Mouse (Mus musculus) embryonic facial prominence, embryonic 13.5 days (tissue): ENCODE measurements at regions not wholly inside any gene's neighbourhood (a gene's known extent, or its start where the extent isn't known, plus 50 kb on each side); places are given as distances from the start of the nearest gene placed in this dataset. TPM values are rescaled to one million over a fixed set of nuclear protein-coding genes. Genes with fewer than 3 reads are reported as not detected.

Experiments
- ATAC-seq: fragments of 200-750 bp; cut with Nextera tagmentation; 2 replicates; pipeline ENCODE4 v1.8.0; 2017; ENCODE audit warnings: low read depth; ENCODE audit not compliant: insufficient number of reproducible peaks, insufficient read depth, low FRiP score, low TSS enrichment
- H3K27ac ChIP-seq: fragments of 300-500 bp; sonication (generic); 2 replicates; pipeline ENCODE4 v1.5.1; 2015; ENCODE audit warnings: moderate library complexity, mild to moderate bottlenecking, inconsistent platforms
- H3K27me3 ChIP-seq: fragments of 300-500 bp; sonication (generic); 2 replicates; pipeline ENCODE4 v1.6.1; 2015; ENCODE audit warnings: mild to moderate bottlenecking, inconsistent platforms
- H3K36me3 ChIP-seq: fragments of 300-500 bp; sonication (generic); 2 replicates; pipeline ENCODE4 v1.6.1; 2015; ENCODE audit warnings: mild to moderate bottlenecking, inconsistent platforms
- H3K4me1 ChIP-seq: fragments of 300-500 bp; sonication (generic); 2 replicates; pipeline ENCODE4 v1.6.1; 2015; ENCODE audit warnings: inconsistent platforms
- H3K4me2 ChIP-seq: fragments of 300-500 bp; sonication (generic); 2 replicates; pipeline ENCODE4 v1.6.1; 2015; ENCODE audit warnings: moderate library complexity, mild to moderate bottlenecking, inconsistent platforms
- H3K4me3 ChIP-seq: fragments of 300-500 bp; sonication (generic); 2 replicates; pipeline ENCODE4 v1.5.1; 2015; ENCODE audit warnings: mild to moderate bottlenecking, inconsistent platforms
- H3K9ac ChIP-seq: fragments of 300-500 bp; sonication (generic); 2 replicates; pipeline ENCODE4 v1.6.1; 2015; ENCODE audit warnings: mild to moderate bottlenecking, inconsistent platforms
- H3K9me3 ChIP-seq: fragments of 300-500 bp; sonication (generic); 2 replicates; pipeline ENCODE4 v1.6.1; 2016; ENCODE audit warnings: inconsistent platforms
- WGBS: fragments of 180-500 bp; shearing (Covaris S2); methylation state at CpG from one replicate; pipeline ENCODE4 v1.1.7; 2015; ENCODE audit warnings: mixed read lengths; 5-methylcytosine and 5-hydroxymethylcytosine counted together
- microRNA-seq: library from miRNA; unstranded; fragments of <30 nt; microRNA quantifications from one replicate; pipeline ENCODE4, GENCODE M21; 2016

GRCm38 (mm10) chr13:90673079-90673478 lies 232.1 kb downstream of the Atp6ap1l start:
- H3K27ac ChIP-seq, result no peak overlapping the region

GRCm38 (mm10) chr13:90661567-90662141 lies 243.5 kb downstream of the Atp6ap1l start:
- Histone ChIP-seq H3K27ac (no peak overlapping the region), H3K36me3 (no peaks in the 10 kb centered on the region), H3K9ac (no peak overlapping the region), H3K9me3 (no peaks in the 10 kb centered on the region), H3K27me3 (no peaks in the 10 kb centered on the region), H3K4me3 (no peak overlapping the region), H3K4me2 (no peak overlapping the region), H3K4me1 (peaks cover 10% of the 10 kb centered on the region; the same call in 1 of the 2 replicates)
- WGBS, result 70% methylated on average over 3 of the region's 3 CpGs
- no peak for ATAC-seq

More at GRCm38 (mm10) chr13:90673079-90673478, 232.1 kb downstream of the Atp6ap1l start:
- Histone ChIP-seq H3K4me3 (no peak overlapping the region), H3K4me2 (no peak overlapping the region), H3K9me3 (no peaks in the 10 kb centered on the region), H3K36me3 (no peaks in the 10 kb centered on the region), H3K4me1 (no peaks in the 10 kb centered on the region), H3K27me3 (no peaks in the 10 kb centered on the region), H3K9ac (no peak overlapping the region)
- ATAC-seq, result no peak
- WGBS, result 90% methylated on average over 1 of the region's 1 CpGs

GRCm38 (mm10) chr13:90660950-90661349 lies 244.2 kb downstream of the Atp6ap1l start:
- no peak overlapping the region for H3K9ac ChIP-seq
- no peaks in the 10 kb centered on the region for H3K36me3 ChIP-seq
- H3K4me1 ChIP-seq, result peaks cover 10% of the 10 kb centered on the region; the same call in 1 of the 2 replicates
- no peak overlapping the region for H3K4me2 ChIP-seq
- no peak overlapping the region for H3K27ac ChIP-seq
- H3K9me3 ChIP-seq, result no peaks in the 10 kb centered on the region
- ATAC-seq, result no peak
- H3K4me3 ChIP-seq, result no peak overlapping the region
- H3K27me3 ChIP-seq, result no peaks in the 10 kb centered on the region
- 8% methylated on average over 3 of the region's 3 CpGs for WGBS

GRCm38 (mm10) chr13:90659087-90659486 lies 246.1 kb downstream of the Atp6ap1l start:
- Histone ChIP-seq H3K4me3 (no peak overlapping the region), H3K9ac (no peak overlapping the region), H3K27me3 (no peaks in the 10 kb centered on the region), H3K4me2 (no peak overlapping the region), H3K9me3 (no peaks in the 10 kb centered on the region), H3K4me1 (peaks cover 10% of the 10 kb centered on the region; the same call in 1 of the 2 replicates), H3K36me3 (no peaks in the 10 kb centered on the region), H3K27ac (no peak overlapping the region)
- 81% methylated on average over 5 of the region's 5 CpGs for WGBS
- no peak for ATAC-seq

GRCm38 (mm10) chr13:90646356-90646755 lies 258.8 kb downstream of the Atp6ap1l start:
- H3K27ac ChIP-seq, result no peak overlapping the region
- WGBS, result 22% methylated on average over 4 of the region's 4 CpGs
- no peaks in the 10 kb centered on the region for H3K9me3 ChIP-seq
- no peak overlapping the region for H3K4me3 ChIP-seq
- no peak for ATAC-seq
- no peaks in the 10 kb centered on the region for H3K36me3 ChIP-seq
- H3K27me3 ChIP-seq, result no peaks in the 10 kb centered on the region
- H3K4me2 ChIP-seq, result no peak overlapping the region
- no peak overlapping the region for H3K9ac ChIP-seq
- peaks cover 23% of the 10 kb centered on the region for H3K4me1 ChIP-seq

GRCm38 (mm10) chr13:90644216-90644615 lies 260.9 kb downstream of the Atp6ap1l start:
- H3K4me2 ChIP-seq, result no peak overlapping the region
- H3K9ac ChIP-seq, result no peak overlapping the region
- ATAC-seq, result no peak
- H3K9me3 ChIP-seq, result no peaks in the 10 kb centered on the region
- no peak overlapping the region for H3K4me3 ChIP-seq
- no peaks in the 10 kb centered on the region for H3K27me3 ChIP-seq
- H3K27ac ChIP-seq, result no peak overlapping the region
- no peaks in the 10 kb centered on the region for H3K36me3 ChIP-seq
- H3K4me1 ChIP-seq, result peaks cover 23% of the 10 kb centered on the region

GRCm38 (mm10) chr13:90643575-90644215 lies 261.5 kb downstream of the Atp6ap1l start:
- H3K4me1 ChIP-seq, result peaks cover 23% of the 10 kb centered on the region
- no peaks in the 10 kb centered on the region for H3K36me3 ChIP-seq
- no peaks in the 10 kb centered on the region for H3K9me3 ChIP-seq
- no peak overlapping the region for H3K9ac ChIP-seq
- 60% methylated on average over 4 of the region's 4 CpGs for WGBS
- no peak for ATAC-seq
- no peaks in the 10 kb centered on the region for H3K27me3 ChIP-seq
- no peak overlapping the region for H3K27ac ChIP-seq
- no peak overlapping the region for H3K4me2 ChIP-seq
- no peak overlapping the region for H3K4me3 ChIP-seq

- Histone ChIP-seq H3K4me3 (no peak overlapping the region), H3K9ac (no peak overlapping the region), H3K27me3 (no peaks in the 10 kb centered on the region), H3K4me1 (peaks cover 23% of the 10 kb centered on the region), H3K9me3 (no peaks in the 10 kb centered on the region), H3K36me3 (no peaks in the 10 kb centered on the region), H3K4me2 (no peak overlapping the region), H3K27ac (no peak overlapping the region)
- 45% methylated on average over 4 of the region's 4 CpGs for WGBS
- no peak for ATAC-seq
Measured at GRCm38 (mm10) chr13:90643109-90643508, 262.0 kb downstream of the Atp6ap1l start.

- Histone ChIP-seq H3K4me1 (peaks cover 23% of the 10 kb centered on the region), H3K27me3 (no peaks in the 10 kb centered on the region), H3K36me3 (no peaks in the 10 kb centered on the region), H3K4me2 (peak overlapping the region; percentile 3; the same call in 1 of the 2 replicates), H3K9ac (no peak overlapping the region), H3K9me3 (no peaks in the 10 kb centered on the region), H3K4me3 (no peak overlapping the region), H3K27ac (peak overlapping the region; percentile 75)
- WGBS, result 29% methylated on average over 5 of the region's 5 CpGs
- ATAC-seq, result no peak
Measured at GRCm38 (mm10) chr13:90642206-90642823, 262.8 kb downstream of the Atp6ap1l start.

Small RNAs in the stretch of these regions (microRNA-seq; reads per million reads assigned to microRNA genes)
- not detected for gene Gm44338
